Mouse (Mus musculus): ENCODE measurements at regions not wholly inside any gene's neighbourhood (a gene's known extent, or its start where the extent isn't known, plus 50 kb on each side); places are given as distances from the start of the nearest gene placed in this dataset.
A peak's percentile ranks its signal among the peaks of the same experiment; 100 is the strongest.

GRCm38 (mm10) chr5:111968701-111969100 is 235.0 kb downstream of the Gm26897 start:
- no peak for ATAC-seq (replicated peaks in 1 of 2; ENCODE audit: insufficient read depth in 1 of 2, low FRiP score in 2 of 2, low TSS enrichment in 1 of 2, low read depth in 1 of 2, poor library complexity in 2 of 2, severe bottlenecking in 2 of 2)

- ATAC-seq (replicated peaks in 1 of 2; ENCODE audit: insufficient read depth in 1 of 2, low FRiP score in 2 of 2, low TSS enrichment in 1 of 2, low read depth in 1 of 2, poor library complexity in 2 of 2, severe bottlenecking in 2 of 2) = no peak
Observed at GRCm38 (mm10) chr5:111971193-111971592, 237.5 kb downstream of the Gm26897 start.

- ATAC-seq (replicated peaks in 1 of 2; ENCODE audit: insufficient read depth in 1 of 2, low FRiP score in 2 of 2, low TSS enrichment in 1 of 2, low read depth in 1 of 2, poor library complexity in 2 of 2, severe bottlenecking in 2 of 2) = no peak
Observed at GRCm38 (mm10) chr5:111971952-111972351, 238.2 kb downstream of the Gm26897 start.

- ATAC-seq (replicated peaks in 1 of 2; ENCODE audit: insufficient read depth in 1 of 2, low FRiP score in 2 of 2, low TSS enrichment in 1 of 2, low read depth in 1 of 2, poor library complexity in 2 of 2, severe bottlenecking in 2 of 2) = no peak
Observed at GRCm38 (mm10) chr5:111975686-111976085, 242.0 kb downstream of the Gm26897 start.

GRCm38 (mm10) chr5:111979601-111980000 is 245.9 kb downstream of the Gm26897 start:
- ATAC-seq (replicated peaks in 1 of 2; ENCODE audit: insufficient read depth in 1 of 2, low FRiP score in 2 of 2, low TSS enrichment in 1 of 2, low read depth in 1 of 2, poor library complexity in 2 of 2, severe bottlenecking in 2 of 2) = no peak

GRCm38 (mm10) chr5:111982106-111982505 is 248.4 kb downstream of the Gm26897 start:
- no peak for ATAC-seq (replicated peaks in 1 of 2; ENCODE audit: insufficient read depth in 1 of 2, low FRiP score in 2 of 2, low TSS enrichment in 1 of 2, low read depth in 1 of 2, poor library complexity in 2 of 2, severe bottlenecking in 2 of 2)

- ATAC-seq (replicated peaks in 1 of 2; ENCODE audit: insufficient read depth in 1 of 2, low FRiP score in 2 of 2, low TSS enrichment in 1 of 2, low read depth in 1 of 2, poor library complexity in 2 of 2, severe bottlenecking in 2 of 2) = no peak
Observed at GRCm38 (mm10) chr5:111985997-111986396, 252.3 kb downstream of the Gm26897 start.

GRCm38 (mm10) chr5:111987036-111987435 is 253.3 kb downstream of the Gm26897 start:
- no peak for ATAC-seq (replicated peaks in 1 of 2; ENCODE audit: insufficient read depth in 1 of 2, low FRiP score in 2 of 2, low TSS enrichment in 1 of 2, low read depth in 1 of 2, poor library complexity in 2 of 2, severe bottlenecking in 2 of 2)

- ATAC-seq (replicated peaks in 1 of 2; ENCODE audit: insufficient read depth in 1 of 2, low FRiP score in 2 of 2, low TSS enrichment in 1 of 2, low read depth in 1 of 2, poor library complexity in 2 of 2, severe bottlenecking in 2 of 2) = no peak
Observed at GRCm38 (mm10) chr5:111991805-111992204, 258.1 kb downstream of the Gm26897 start.

- no peak for ATAC-seq (replicated peaks in 1 of 2; ENCODE audit: insufficient read depth in 1 of 2, low FRiP score in 2 of 2, low TSS enrichment in 1 of 2, low read depth in 1 of 2, poor library complexity in 2 of 2, severe bottlenecking in 2 of 2)
Observed at GRCm38 (mm10) chr5:111993221-111993620, 259.1 kb downstream of the Cryba4 start.

- ATAC-seq (replicated peaks in 1 of 2; ENCODE audit: insufficient read depth in 1 of 2, low FRiP score in 2 of 2, low TSS enrichment in 1 of 2, low read depth in 1 of 2, poor library complexity in 2 of 2, severe bottlenecking in 2 of 2) = no peak
Observed at GRCm38 (mm10) chr5:111993930-111994329, 258.4 kb downstream of the Cryba4 start.

- ATAC-seq (replicated peaks in 1 of 2; ENCODE audit: insufficient read depth in 1 of 2, low FRiP score in 2 of 2, low TSS enrichment in 1 of 2, low read depth in 1 of 2, poor library complexity in 2 of 2, severe bottlenecking in 2 of 2) = no peak
Observed at GRCm38 (mm10) chr5:111996806-111997205, 255.5 kb downstream of the Cryba4 start.

GRCm38 (mm10) chr5:112001742-112002701 is 250.3 kb downstream of the Cryba4 start:
- ATAC-seq (replicated peaks in 1 of 2; ENCODE audit: insufficient read depth in 1 of 2, low FRiP score in 2 of 2, low TSS enrichment in 1 of 2, low read depth in 1 of 2, poor library complexity in 2 of 2, severe bottlenecking in 2 of 2) = no peak

- no peak for ATAC-seq (replicated peaks in 1 of 2; ENCODE audit: insufficient read depth in 1 of 2, low FRiP score in 2 of 2, low TSS enrichment in 1 of 2, low read depth in 1 of 2, poor library complexity in 2 of 2, severe bottlenecking in 2 of 2)
Observed at GRCm38 (mm10) chr5:112002856-112003660, 249.3 kb downstream of the Cryba4 start.

- no peak for ATAC-seq (replicated peaks in 1 of 2; ENCODE audit: insufficient read depth in 1 of 2, low FRiP score in 2 of 2, low TSS enrichment in 1 of 2, low read depth in 1 of 2, poor library complexity in 2 of 2, severe bottlenecking in 2 of 2)
Observed at GRCm38 (mm10) chr5:112004041-112004440, 248.3 kb downstream of the Cryba4 start.

- ATAC-seq (replicated peaks in 1 of 2; ENCODE audit: insufficient read depth in 1 of 2, low FRiP score in 2 of 2, low TSS enrichment in 1 of 2, low read depth in 1 of 2, poor library complexity in 2 of 2, severe bottlenecking in 2 of 2) = peak; percentile 22 to 51; a peak in 3 of 4 replicates
Observed at GRCm38 (mm10) chr5:112012505-112013164, 239.7 kb downstream of the Cryba4 start.

GRCm38 (mm10) chr5:112018925-112019324 is 233.4 kb downstream of the Cryba4 start:
- no peak for ATAC-seq (replicated peaks in 1 of 2; ENCODE audit: insufficient read depth in 1 of 2, low FRiP score in 2 of 2, low TSS enrichment in 1 of 2, low read depth in 1 of 2, poor library complexity in 2 of 2, severe bottlenecking in 2 of 2)

GRCm38 (mm10) chr5:112020882-112021281 is 231.4 kb downstream of the Cryba4 start:
- no peak for ATAC-seq (replicated peaks in 1 of 2; ENCODE audit: insufficient read depth in 1 of 2, low FRiP score in 2 of 2, low TSS enrichment in 1 of 2, low read depth in 1 of 2, poor library complexity in 2 of 2, severe bottlenecking in 2 of 2)

Measured in hematopoietic stem cell, adult 5-6 weeks (primary cell).